Mouse (Mus musculus): Measurements from ENCODE around the gene Atg4c.
A peak's percentile ranks its signal among the peaks of the same experiment; 100 is the strongest.

DNA sequence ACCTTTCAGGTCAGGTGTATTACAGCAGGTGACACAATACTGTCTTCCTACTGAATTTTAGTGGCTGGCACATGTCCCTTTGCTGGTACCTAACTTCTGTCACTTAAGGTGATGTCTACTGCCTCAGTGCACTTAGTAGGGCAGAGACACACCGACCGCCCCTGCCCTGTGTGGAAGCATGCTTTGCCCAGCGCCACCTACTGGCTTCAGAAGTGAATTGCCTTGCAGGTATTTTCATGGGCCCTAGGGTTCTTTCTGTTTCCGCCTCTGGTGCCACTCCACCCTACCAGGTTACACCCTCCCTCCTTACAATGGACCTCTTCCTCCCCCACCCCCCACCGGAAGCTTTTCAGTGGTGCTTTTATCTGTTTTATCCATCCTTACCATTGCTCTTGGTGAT lies 47.9 kb downstream of the Atg4c start:
- TF ChIP-seq CTCF (IDR thresholded peaks at IDR 0.05; ENCODE audit: low read depth, low read length) (peak; percentile 64), POLR2A (IDR thresholded peaks at IDR 0.05; ENCODE audit: extremely low read depth, insufficient read depth, low read length) (no peak)
